Mouse (Mus musculus): ENCODE results near the gene Trp53tg5. TPM values are rescaled to one million over a fixed set of nuclear protein-coding genes. Genes with fewer than 3 reads are reported as not detected.

Trp53tg5 gene
- polyA plus RNA-seq, 1 experiment, result not detected

DNA sequence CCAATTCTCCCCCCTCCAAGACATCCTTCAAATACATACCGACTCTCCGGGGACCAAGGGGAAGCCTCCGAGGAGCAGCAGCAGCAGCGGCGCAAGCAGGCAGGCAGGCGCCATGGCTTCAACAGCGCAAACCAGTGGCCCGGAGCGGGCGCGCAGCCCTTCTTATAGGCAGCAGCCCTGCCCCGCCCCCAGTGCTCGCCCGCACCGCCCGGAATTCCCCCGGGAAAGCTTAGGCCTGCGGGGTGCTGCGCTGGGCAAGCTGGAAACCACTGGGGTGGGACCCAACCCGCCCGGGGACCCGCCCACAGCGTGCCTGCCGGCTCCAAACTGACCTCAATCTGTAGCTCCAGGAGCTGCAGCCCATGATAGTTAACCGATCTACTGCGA is 30.5 kb downstream of the Trp53tg5 start:
- Histone ChIP-seq H3K4me1 (peaks cover 23% of the 10 kb centered on the region), H3K36me3 (replicated peaks; ENCODE audit: low read length) (no peaks in the 10 kb centered on the region), H3K4me3 (replicated peaks) (peak overlapping the region; percentile 87), H3K9me3 (no peaks in the 10 kb centered on the region), H3K27me3 (replicated peaks) (peaks cover 78% of the 10 kb centered on the region)
- TF ChIP-seq GATA1 (IDR thresholded peaks at IDR 0.05; ENCODE audit: borderline replicate concordance, low read length) (no peak), FLI1 (IDR thresholded peaks at IDR 0.05; ENCODE audit: low read length) (no peak)

DNA sequence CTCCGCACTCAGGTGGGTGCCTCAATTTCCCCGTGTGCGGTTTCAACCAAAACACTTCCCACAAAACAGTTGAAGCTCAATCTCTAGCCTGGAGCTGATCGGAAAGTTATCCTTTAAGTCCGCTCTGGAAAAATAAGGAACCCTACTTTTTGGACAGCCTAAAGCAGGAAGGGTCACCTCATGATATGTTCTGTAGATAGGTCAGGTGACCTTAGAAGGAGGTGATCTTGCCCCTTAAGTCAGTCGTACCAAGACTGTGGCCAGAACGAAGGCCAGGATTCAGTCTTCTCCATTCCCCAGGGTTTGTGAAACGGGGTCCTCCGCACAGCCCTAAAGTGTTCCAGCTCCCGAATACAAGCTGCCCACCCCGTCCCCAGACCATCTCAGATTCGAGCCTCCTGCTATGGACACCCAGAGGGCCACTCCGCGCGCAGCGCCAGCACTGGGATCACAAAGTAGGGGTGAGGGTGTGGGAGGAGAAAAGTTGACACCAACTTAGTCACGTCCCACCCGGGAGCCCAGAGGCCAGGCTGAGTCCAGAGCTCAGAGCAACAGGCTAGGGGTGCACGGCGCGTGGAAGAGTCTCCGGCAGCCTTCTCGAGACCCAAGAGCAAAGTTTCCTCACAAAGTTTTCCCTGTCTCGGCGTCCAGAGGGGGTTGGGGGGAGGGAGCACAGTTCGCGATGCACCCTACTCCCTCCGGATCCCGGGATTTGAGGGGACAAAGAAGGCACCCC is 31.0 kb downstream of the Trp53tg5 start:
- Histone ChIP-seq H3K36me3 (replicated peaks; ENCODE audit: low read length) (no peaks in the 10 kb centered on the region), H3K27me3 (replicated peaks) (peaks cover 83% of the 10 kb centered on the region), H3K9me3 (no peaks in the 10 kb centered on the region), H3K4me1 (peaks cover 23% of the 10 kb centered on the region), H3K4me3 (replicated peaks) (peak overlapping the region; percentile 87)
- TF ChIP-seq GATA1 (IDR thresholded peaks at IDR 0.05; ENCODE audit: borderline replicate concordance, low read length), result no peak
- no peak for TF ChIP-seq FLI1 (IDR thresholded peaks at IDR 0.05; ENCODE audit: low read length)

DNA sequence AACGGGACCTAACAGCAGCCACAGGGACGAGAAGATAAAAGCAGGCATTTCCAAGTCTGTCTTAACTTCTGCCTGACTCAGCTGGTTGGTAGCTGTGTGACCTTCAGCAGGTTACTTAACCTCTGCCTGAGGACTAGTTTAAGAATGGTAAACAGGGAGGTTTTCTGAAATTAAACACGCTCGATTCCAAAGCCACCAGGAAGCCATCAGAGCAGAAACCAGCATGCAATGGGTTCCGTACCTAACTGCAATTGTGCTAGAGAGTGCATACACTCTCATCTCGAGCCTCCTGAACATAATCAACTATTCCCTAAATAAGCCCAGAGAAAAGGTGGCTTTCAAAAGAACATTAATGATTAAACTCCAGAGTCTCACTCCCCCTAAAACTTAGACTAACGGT is 31.8 kb downstream of the Trp53tg5 start:
- TF ChIP-seq FLI1 (IDR thresholded peaks at IDR 0.05; ENCODE audit: low read length) (no peak), GATA1 (IDR thresholded peaks at IDR 0.05; ENCODE audit: borderline replicate concordance, low read length) (no peak)
- peaks cover 87% of the 10 kb centered on the region for H3K27me3 ChIP-seq (replicated peaks)

DNA sequence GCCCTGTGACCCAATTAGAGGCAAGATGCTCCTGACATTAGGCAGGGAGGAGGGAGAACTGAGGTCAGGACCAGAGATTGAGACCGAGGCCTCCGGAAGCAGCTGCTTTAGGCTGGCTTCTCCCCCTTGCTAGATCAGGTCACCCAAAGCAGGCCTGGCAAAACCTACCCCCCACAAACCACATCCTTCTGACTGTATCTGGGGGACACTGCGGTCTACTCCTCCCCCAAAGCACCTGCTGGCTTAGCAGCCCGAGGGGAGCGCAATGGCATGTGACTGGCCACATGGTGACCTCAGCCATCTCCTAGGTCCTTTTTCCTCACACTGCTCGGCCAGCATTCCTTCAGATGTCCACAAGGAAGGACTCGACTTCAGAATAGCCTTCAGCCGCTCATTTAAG is 32.4 kb downstream of the Trp53tg5 start:
- Histone ChIP-seq H3K4me3 (replicated peaks) (peak overlapping the region; percentile 55), H3K4me1 (peaks cover 23% of the 10 kb centered on the region), H3K9me3 (no peaks in the 10 kb centered on the region), H3K27me3 (replicated peaks) (peaks cover 91% of the 10 kb centered on the region), H3K36me3 (replicated peaks; ENCODE audit: low read length) (no peaks in the 10 kb centered on the region)
- TF ChIP-seq GATA1 (IDR thresholded peaks at IDR 0.05; ENCODE audit: borderline replicate concordance, low read length) (no peak), FLI1 (IDR thresholded peaks at IDR 0.05; ENCODE audit: low read length) (no peak)

More for the DNA sequence above, 31.8 kb downstream of the Trp53tg5 start:
- H3K36me3 ChIP-seq (replicated peaks; ENCODE audit: low read length), result no peaks in the 10 kb centered on the region
- peak overlapping the region; percentile 87 for H3K4me3 ChIP-seq (replicated peaks)
- peaks cover 23% of the 10 kb centered on the region for H3K4me1 ChIP-seq
- no peaks in the 10 kb centered on the region for H3K9me3 ChIP-seq

DNA sequence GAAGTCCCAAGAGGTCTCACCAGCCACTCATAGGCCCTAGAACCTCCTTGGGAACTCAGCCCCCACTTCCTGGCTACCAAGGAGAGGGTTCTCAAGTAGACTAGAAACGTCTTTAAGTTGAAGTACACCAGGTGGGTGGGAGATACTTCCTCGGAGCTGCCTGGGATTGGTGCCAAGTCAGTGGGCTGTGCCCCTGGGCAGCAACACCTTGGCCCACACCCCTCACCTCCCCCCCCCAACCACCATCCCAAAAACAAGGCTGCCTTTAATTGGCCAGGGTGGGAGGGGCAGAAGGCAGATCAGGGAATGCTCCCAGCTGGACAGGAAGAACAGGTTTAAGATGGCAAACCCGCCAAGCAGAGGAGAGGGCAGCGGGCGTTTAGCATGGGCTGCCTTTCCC is 33.2 kb downstream of the Trp53tg5 start:
- H3K9me3 ChIP-seq, result no peaks in the 10 kb centered on the region
- H3K4me1 ChIP-seq, result peaks cover 23% of the 10 kb centered on the region
- TF ChIP-seq GATA1 (IDR thresholded peaks at IDR 0.05; ENCODE audit: borderline replicate concordance, low read length), result no peak
- no peak for TF ChIP-seq FLI1 (IDR thresholded peaks at IDR 0.05; ENCODE audit: low read length)
- H3K4me3 ChIP-seq (replicated peaks), result no peak overlapping the region
- no peaks in the 10 kb centered on the region for H3K36me3 ChIP-seq (replicated peaks; ENCODE audit: low read length)
- peaks cover 92% of the 10 kb centered on the region for H3K27me3 ChIP-seq (replicated peaks)

DNA sequence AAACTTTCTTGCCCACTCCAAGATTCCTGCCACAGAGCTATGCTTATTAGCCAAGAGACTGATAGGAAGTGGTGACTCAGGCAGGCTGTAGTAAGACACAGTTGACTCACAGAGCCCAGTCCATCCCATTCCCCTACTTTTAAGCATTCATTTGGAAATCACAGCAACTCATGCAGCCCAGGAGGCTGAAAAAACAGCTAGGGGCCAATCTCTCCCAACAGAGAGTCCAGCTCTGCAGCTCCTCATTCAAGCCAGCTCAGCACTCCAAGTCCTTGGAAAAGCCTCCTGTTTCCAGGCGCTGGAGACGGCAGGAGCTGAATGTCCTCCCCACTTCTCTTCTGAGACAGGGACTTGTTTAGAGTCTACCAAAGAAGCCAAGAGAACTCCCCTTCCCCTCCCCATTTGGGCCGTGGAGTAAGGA is 34.5 kb downstream of the Trp53tg5 start:
- no peaks in the 10 kb centered on the region for H3K9me3 ChIP-seq
- TF ChIP-seq GATA1 (IDR thresholded peaks at IDR 0.05; ENCODE audit: borderline replicate concordance, low read length) (no peak), FLI1 (IDR thresholded peaks at IDR 0.05; ENCODE audit: low read length) (no peak)
- H3K4me1 ChIP-seq, result peaks cover 23% of the 10 kb centered on the region
- no peak overlapping the region for H3K4me3 ChIP-seq (replicated peaks)
- no peaks in the 10 kb centered on the region for H3K36me3 ChIP-seq (replicated peaks; ENCODE audit: low read length)
- peaks cover 94% of the 10 kb centered on the region for H3K27me3 ChIP-seq (replicated peaks)

DNA sequence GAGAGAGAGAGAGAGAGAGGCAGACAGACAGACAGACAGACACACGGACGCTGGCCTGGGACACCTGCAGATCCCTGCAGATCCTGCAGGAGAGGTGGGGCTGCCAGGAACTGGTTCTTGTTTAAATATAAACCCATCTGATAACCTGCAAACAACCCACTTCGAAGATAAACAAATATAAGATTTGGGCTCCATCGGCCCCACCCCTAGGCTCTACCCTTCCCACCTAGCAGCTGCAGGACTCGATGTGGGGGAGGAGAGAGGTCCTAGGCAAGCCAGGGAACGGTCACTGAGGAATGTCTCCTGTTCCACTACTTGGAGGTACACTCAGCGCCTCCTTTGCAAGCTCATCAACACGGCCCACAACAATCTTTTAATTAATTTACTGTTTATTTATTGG is 35.3 kb downstream of the Trp53tg5 start:
- TF ChIP-seq FLI1 (IDR thresholded peaks at IDR 0.05; ENCODE audit: low read length) (no peak), GATA1 (IDR thresholded peaks at IDR 0.05; ENCODE audit: borderline replicate concordance, low read length) (no peak)
- peaks cover 20% of the 10 kb centered on the region for H3K4me1 ChIP-seq
- no peaks in the 10 kb centered on the region for H3K36me3 ChIP-seq (replicated peaks; ENCODE audit: low read length)
- no peak overlapping the region for H3K4me3 ChIP-seq (replicated peaks)
- H3K27me3 ChIP-seq (replicated peaks), result peaks cover 94% of the 10 kb centered on the region
- no peaks in the 10 kb centered on the region for H3K9me3 ChIP-seq

DNA sequence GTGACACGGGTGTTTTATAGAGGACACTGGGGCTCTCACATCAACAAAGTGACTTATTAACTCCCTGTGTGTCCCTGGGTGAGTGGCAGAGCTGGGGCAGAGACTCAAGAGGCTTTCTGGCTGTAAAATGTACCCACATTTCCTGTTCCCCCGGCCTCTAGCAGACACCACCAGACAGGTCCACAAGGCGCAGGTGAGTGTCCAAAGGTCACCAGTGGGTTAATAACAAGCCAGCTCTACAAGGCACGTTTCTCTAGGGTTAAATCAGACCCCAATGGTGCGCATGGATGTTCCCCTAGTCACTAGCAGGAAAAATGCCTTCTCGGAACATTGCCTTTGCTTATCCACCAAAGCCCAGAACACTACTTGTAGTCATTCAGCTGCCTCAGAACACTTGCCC is 35.8 kb downstream of the Trp53tg5 start:
- no peaks in the 10 kb centered on the region for H3K9me3 ChIP-seq
- H3K4me3 ChIP-seq (replicated peaks), result no peak overlapping the region
- no peak for TF ChIP-seq FLI1 (IDR thresholded peaks at IDR 0.05; ENCODE audit: low read length)
- TF ChIP-seq GATA1 (IDR thresholded peaks at IDR 0.05; ENCODE audit: borderline replicate concordance, low read length), result no peak
- peaks cover 93% of the 10 kb centered on the region for H3K27me3 ChIP-seq (replicated peaks)
- H3K36me3 ChIP-seq (replicated peaks; ENCODE audit: low read length), result no peaks in the 10 kb centered on the region
- H3K4me1 ChIP-seq, result peaks cover 18% of the 10 kb centered on the region

DNA sequence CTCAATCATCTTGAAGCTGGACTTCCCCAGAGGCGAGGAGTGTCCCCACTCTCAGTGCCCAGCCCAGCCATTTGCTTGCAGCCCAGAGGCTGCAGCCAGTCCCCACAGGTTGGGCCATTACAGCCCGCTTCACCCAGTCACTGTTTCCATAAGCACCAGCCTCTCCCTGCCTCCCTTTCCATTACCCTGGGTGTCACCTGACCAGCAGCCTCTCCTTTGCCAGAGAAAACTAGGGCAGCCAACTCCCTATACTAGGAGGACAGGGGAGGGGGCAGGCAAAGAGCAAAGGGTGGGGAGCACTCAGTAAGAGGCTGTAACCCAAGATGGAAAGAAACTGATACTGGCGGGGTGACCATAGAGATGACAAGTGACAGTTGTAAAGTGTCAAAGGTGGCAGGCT is 36.6 kb downstream of the Trp53tg5 start:
- Histone ChIP-seq H3K4me3 (replicated peaks) (no peak overlapping the region), H3K4me1 (peaks cover 21% of the 10 kb centered on the region), H3K9me3 (no peaks in the 10 kb centered on the region), H3K27me3 (replicated peaks) (peaks cover 93% of the 10 kb centered on the region), H3K36me3 (replicated peaks; ENCODE audit: low read length) (no peaks in the 10 kb centered on the region)
- TF ChIP-seq FLI1 (IDR thresholded peaks at IDR 0.05; ENCODE audit: low read length), result no peak
- TF ChIP-seq GATA1 (IDR thresholded peaks at IDR 0.05; ENCODE audit: borderline replicate concordance, low read length), result no peak

DNA sequence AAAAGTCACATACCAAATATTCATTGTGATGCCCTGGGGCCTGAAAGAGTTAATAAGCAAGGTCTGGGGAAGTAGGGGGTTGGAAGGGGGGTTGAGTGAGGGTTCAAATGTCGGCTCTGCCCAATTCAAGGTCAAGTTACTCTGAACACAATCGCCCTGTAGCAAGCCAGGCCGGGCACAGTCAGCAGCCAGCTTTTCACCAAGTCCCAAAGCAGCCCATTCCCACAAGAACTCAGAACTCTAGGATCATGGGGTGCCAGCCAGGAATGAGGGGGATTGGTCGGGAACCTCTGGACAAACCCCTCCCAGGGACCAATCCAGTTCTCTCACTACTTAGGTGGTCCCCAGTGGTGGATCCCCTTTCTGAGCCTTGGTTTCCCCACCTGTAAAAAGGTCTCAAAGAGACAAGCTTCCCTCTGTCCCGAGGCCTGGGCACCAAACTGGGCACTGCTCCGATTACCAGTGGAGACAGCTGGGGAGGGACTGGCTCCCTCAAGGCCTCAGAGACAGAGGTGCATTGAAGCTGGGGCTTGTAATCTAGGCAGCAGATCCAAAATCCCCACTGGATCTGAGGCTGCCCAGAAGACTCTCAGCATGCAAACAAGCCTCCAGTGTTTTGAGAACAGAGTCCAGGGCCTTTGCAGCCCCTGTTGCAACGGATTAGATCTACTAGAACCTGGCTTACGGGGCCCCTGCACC is 37.2 kb downstream of the Trp53tg5 start:
- peaks cover 19% of the 10 kb centered on the region for H3K4me1 ChIP-seq
- H3K36me3 ChIP-seq (replicated peaks; ENCODE audit: low read length), result no peaks in the 10 kb centered on the region
- H3K27me3 ChIP-seq (replicated peaks), result peaks cover 92% of the 10 kb centered on the region
- H3K4me3 ChIP-seq (replicated peaks), result no peak overlapping the region
- TF ChIP-seq FLI1 (IDR thresholded peaks at IDR 0.05; ENCODE audit: low read length) (no peak), GATA1 (IDR thresholded peaks at IDR 0.05; ENCODE audit: borderline replicate concordance, low read length) (no peak)
- no peaks in the 10 kb centered on the region for H3K9me3 ChIP-seq

Data from megakaryocyte, embryonic 14.5 days (primary cell).